Mouse (Mus musculus) lung, postnatal 0 days (tissue): ENCODE measurements around the gene Apof. TPM values are rescaled to one million over a fixed set of nuclear protein-coding genes. Genes with fewer than 3 reads are reported as not detected.
"Not testable (repeated sequence)": the region's sequence is repeated elsewhere in the genome, so short reads cannot be mapped to it uniquely, and the experiment has no call there.

Source experiments
- ATAC-seq: fragments of 200-750 bp; cut with Nextera tagmentation; 2 replicates; pipeline ENCODE4 v1.8.0; 2017; ENCODE audit warnings: moderate library complexity
- DNase-seq: peaks from one replicate; pipeline ENCODE4 v3.0.0-alpha.2; 2016; ENCODE audit warnings: low spot score
- H3K27ac ChIP-seq: fragments of 300-500 bp; sonication (generic); 2 replicates; pipeline ENCODE4 v1.5.1; 2014; ENCODE audit warnings: antibody characterized with exemption, mild to moderate bottlenecking, low read length, mixed read lengths
- H3K27me3 ChIP-seq: fragments of 300-500 bp; sonication (generic); replicated peaks from 2 replicates; pipeline ENCODE4 v1.6.1; 2014; ENCODE audit warnings: low read length, mixed read lengths; ENCODE audit not compliant: insufficient read depth
- H3K36me3 ChIP-seq: fragments of 300-500 bp; sonication (generic); 2 replicates; pipeline ENCODE4 v1.6.1; 2014; ENCODE audit warnings: low read length, mixed read lengths; ENCODE audit not compliant: insufficient read depth
- H3K4me1 ChIP-seq: fragments of 300-500 bp; sonication (generic); 2 replicates; pipeline ENCODE4 v1.6.1; 2014; ENCODE audit warnings: antibody characterized with exemption, low read depth, low read length, mixed read lengths; ENCODE audit not compliant: insufficient read depth
- H3K4me2 ChIP-seq: fragments of 300-500 bp; sonication (generic); replicated peaks from 2 replicates; pipeline ENCODE4 v1.6.1; 2014; ENCODE audit warnings: low read depth, mild to moderate bottlenecking, low read length, moderate library complexity, mixed read lengths
- H3K4me3 ChIP-seq: fragments of 300-500 bp; sonication (generic); 2 replicates; pipeline ENCODE4 v1.5.1; 2014; ENCODE audit warnings: low read depth, low read length
- H3K9ac ChIP-seq: fragments of 300-500 bp; sonication (generic); replicated peaks from 2 replicates; pipeline ENCODE4 v1.6.1; 2014; ENCODE audit warnings: low read depth, mild to moderate bottlenecking
- H3K9me3 ChIP-seq: fragments of 300-500 bp; sonication (generic); 2 replicates; pipeline ENCODE4 v1.6.1; 2016; ENCODE audit warnings: low read length, mixed read lengths
- CTCF ChIP-seq: IDR thresholded peaks from 2 replicates; pipeline ENCODE4 v1.5.1; 2016; ENCODE audit warnings: antibody characterized with exemption, mild to moderate bottlenecking
- EP300 ChIP-seq: IDR thresholded peaks from 2 replicates; pipeline ENCODE4 v1.6.1; 2016; ENCODE audit warnings: antibody characterized with exemption, mild to moderate bottlenecking, control low read depth
- WGBS: fragments of 180-500 bp; shearing (Covaris S2); extraction: QIAGEN DNeasy Blood & Tissue Kit; methylation state at CpG from one replicate; pipeline ENCODE4 v1.1.7; 2014; 5-methylcytosine and 5-hydroxymethylcytosine counted together
- polyA plus RNA-seq: library from polyadenylated mRNA; unstranded; fragments of >200 nt; fragmentation: Nextera tagmentation; extraction: Ambion mirVana; gene quantifications from 2 replicates; pipeline ENCODE4 v1.2.1, GENCODE M21; 2015

Gene Apof
- polyA plus RNA-seq, 1 experiment from 2014 or later = not detected

- no peaks in the 10 kb centered on the region for H3K27me3 ChIP-seq
- ATAC-seq (0 out of 2 replicates have a peak, but pooled peaks have one; percentile 23), DNase-seq (peak; percentile 54)
- H3K4me1 ChIP-seq = no peaks in the 10 kb centered on the region
- no peak within 1 kb of the TSS for H3K9ac ChIP-seq
- H3K4me2 ChIP-seq = no peak within 1 kb of the TSS
- no peaks in the 10 kb centered on the region for H3K9me3 ChIP-seq
- TF ChIP-seq EP300 (no peak), CTCF (no peak)
- peak within 1 kb of the TSS; percentile 26; the same call in 1 of the 2 replicates for H3K27ac ChIP-seq
- H3K4me3 ChIP-seq = no peak within 1 kb of the TSS
- H3K36me3 ChIP-seq = peaks cover 6% of the 10 kb centered on the region
- 68% methylated on average over 4 of the region's 4 CpGs for WGBS
Observed at GRCm38 (mm10) chr10:128253677-128254255, 14.7 kb upstream of the Apof start, which contains the start of gene Apon. Apon (plus strand) TSS chr10:128254096.

DNA sequence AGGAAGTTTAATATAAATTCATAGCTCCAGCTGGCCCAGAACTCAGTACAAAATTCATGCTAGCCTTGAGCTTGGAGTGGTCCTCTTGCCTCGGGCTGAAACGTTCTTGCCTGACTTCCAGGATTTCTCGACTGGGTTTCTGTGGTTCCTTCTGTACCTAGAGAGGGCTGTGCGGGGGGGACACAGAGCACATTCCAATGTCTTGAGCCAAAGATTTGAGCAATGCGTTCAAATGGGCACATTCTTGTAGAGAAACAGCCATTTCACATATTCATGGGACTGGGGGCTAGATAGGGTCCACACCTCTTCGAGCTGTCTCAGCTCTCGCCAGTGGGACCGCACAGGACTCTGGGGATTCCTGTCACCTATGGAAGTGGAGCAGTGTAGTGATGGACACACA, 12.5 kb upstream of the Apof start:
- Histone ChIP-seq H3K27ac (no peak overlapping the region), H3K36me3 (no peaks in the 10 kb centered on the region; the same call in 1 of the 2 replicates), H3K4me3 (no peak overlapping the region), H3K4me1 (no peaks in the 10 kb centered on the region), H3K9ac (no peak overlapping the region), H3K4me2 (no peak overlapping the region), H3K9me3 (no peaks in the 10 kb centered on the region), H3K27me3 (no peaks in the 10 kb centered on the region)
- WGBS = 79% methylated on average over 8 of the region's 8 CpGs
- DNase-seq = no peak
- TF ChIP-seq CTCF (no peak), EP300 (no peak)
- no peak for ATAC-seq

DNA sequence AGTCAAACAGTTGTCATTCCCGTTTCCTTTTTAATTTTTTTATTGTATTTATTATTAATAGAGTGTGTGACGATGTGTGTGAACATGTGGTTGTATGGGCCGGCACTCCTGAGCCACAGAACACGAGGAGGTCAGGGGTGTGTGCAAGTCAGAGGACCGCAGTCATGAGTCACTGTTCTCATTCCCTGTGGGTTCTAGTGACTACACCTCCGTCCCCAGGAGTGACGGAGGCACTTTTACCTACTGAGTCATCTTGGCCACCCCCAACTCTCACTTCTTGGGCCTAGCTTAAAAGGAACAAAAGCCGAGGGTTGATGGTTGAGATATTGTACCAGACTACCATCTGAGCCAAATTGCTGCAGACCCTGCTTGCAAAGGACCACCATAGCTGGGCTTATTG, 12.1 kb upstream of the Apof start:
- no peak for TF ChIP-seq EP300
- no peak for TF ChIP-seq CTCF
- no peak for DNase-seq

GRCm38 (mm10) chr10:128258953-128259352, 9.5 kb upstream of the Apof start:
- H3K27ac ChIP-seq = no peak overlapping the region
- TF ChIP-seq CTCF (no peak), EP300 (no peak)
- no peaks in the 10 kb centered on the region for H3K9me3 ChIP-seq
- no peak overlapping the region for H3K9ac ChIP-seq
- DNase-seq (no peak), ATAC-seq (no peak)
- no peak overlapping the region for H3K4me2 ChIP-seq
- no peaks in the 10 kb centered on the region for H3K4me1 ChIP-seq
- no peak overlapping the region for H3K4me3 ChIP-seq
- WGBS = 73% methylated on average over 4 of the region's 4 CpGs
- H3K27me3 ChIP-seq = no peaks in the 10 kb centered on the region
- no peaks in the 10 kb centered on the region for H3K36me3 ChIP-seq

More for the DNA sequence above, 12.1 kb upstream of the Apof start:
- Histone ChIP-seq H3K27me3 (no peaks in the 10 kb centered on the region), H3K9ac (no peak overlapping the region), H3K4me3 (no peak overlapping the region), H3K4me1 (no peaks in the 10 kb centered on the region), H3K36me3 (no peaks in the 10 kb centered on the region; the same call in 1 of the 2 replicates), H3K9me3 (no peaks in the 10 kb centered on the region), H3K27ac (no peak overlapping the region), H3K4me2 (no peak overlapping the region)
- 73% methylated on average over 8 of the region's 8 CpGs for WGBS
- ATAC-seq = no peak

- Histone ChIP-seq H3K4me1 (no peaks in the 10 kb centered on the region), H3K4me2 (no peak overlapping the region), H3K9ac (no peak overlapping the region), H3K27ac (no peak overlapping the region), H3K27me3 (no peaks in the 10 kb centered on the region), H3K9me3 (no peaks in the 10 kb centered on the region), H3K4me3 (no peak overlapping the region), H3K36me3 (no peaks in the 10 kb centered on the region)
- 72% methylated on average over 5 of the region's 5 CpGs for WGBS
- ATAC-seq = no peak
- DNase-seq = no peak
- TF ChIP-seq CTCF (no peak), EP300 (no peak)
Observed at GRCm38 (mm10) chr10:128259946-128260345, 8.5 kb upstream of the Apof start.

DNA sequence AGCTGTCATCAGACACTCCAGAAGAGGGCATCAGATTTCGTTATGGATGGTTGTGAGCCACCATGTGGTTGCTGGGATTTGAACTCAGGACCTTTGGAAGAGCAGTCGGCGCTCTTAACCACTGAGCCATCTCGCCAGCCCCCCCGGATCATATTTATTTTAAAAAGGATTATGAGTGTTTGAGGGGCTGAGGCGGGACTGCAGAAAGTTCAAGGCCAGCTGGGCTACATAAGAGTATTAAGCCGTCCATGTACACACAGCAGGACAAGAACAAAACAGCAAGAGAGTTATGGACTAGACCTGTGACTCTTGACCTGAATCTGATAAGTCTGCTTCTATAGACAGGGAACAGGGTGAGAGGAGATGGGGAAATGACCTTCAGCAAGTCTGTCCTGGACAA, 8.1 kb upstream of the Apof start:
- ATAC-seq, H3K36me3 ChIP-seq, H3K27ac ChIP-seq, H3K4me1 ChIP-seq, H3K27me3 ChIP-seq, H3K4me3 ChIP-seq, H3K9me3 ChIP-seq, H3K4me2 ChIP-seq, DNase-seq, H3K9ac ChIP-seq: not testable (repeated sequence)
- WGBS = 67% methylated on average over 7 of the region's 7 CpGs

DNA sequence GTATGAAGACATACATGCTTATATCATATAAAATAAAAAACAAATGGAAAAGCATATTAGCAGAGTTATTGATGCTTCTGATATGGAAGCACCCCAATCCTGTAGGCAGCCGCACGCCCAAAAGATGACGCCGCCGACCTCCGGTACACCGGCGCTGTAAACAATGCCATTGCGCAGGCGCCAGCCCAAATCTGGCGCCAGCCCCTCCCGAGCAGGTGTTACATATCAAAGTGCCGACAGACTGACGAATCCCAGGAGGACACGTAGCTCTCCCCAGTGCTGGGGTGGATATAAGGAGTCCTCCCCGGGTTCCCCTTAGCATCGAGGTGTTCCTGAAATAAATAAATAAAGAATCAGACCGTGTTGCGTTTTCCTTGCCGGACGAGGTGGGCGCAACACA, 6.2 kb upstream of the Apof start:
- H3K9ac ChIP-seq = no peak overlapping the region
- H3K36me3 ChIP-seq = no peaks in the 10 kb centered on the region
- H3K27me3 ChIP-seq = no peaks in the 10 kb centered on the region
- 66% methylated on average over 22 of the region's 22 CpGs for WGBS
- no peak overlapping the region for H3K4me2 ChIP-seq
- H3K4me1 ChIP-seq = no peaks in the 10 kb centered on the region
- no peak for ATAC-seq
- TF ChIP-seq CTCF = no peak
- no peak for TF ChIP-seq EP300
- H3K27ac ChIP-seq = no peak overlapping the region
- H3K4me3 ChIP-seq = no peak overlapping the region
- H3K9me3 ChIP-seq = no peaks in the 10 kb centered on the region
- DNase-seq = no peak
